ENCODE assay signal across 18 mouse cellular contexts in the genomic region with DNA sequence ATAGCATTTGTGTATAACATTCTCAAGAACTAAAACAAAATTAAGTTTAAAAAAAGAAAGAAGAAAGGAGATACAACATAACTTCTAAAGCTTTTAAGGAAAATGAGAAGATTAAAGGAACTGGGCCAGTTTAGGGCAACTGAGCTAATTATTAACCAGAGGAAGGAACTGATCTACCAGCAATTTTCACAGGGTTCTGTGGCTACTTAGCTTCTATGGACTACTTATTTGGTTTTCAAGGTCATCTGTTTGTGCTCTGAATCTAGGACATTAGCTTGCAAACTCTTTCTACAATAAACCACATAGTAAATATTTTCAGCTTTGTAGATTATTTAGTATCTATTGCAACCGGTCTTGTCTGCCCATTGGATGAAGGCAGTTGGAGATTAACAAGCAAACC.
"Had no signal": no experiment of that assay in that cellular context is flagged by ENCODE, and none has a peak within 500 bp of the region (broad histone marks: within the 10 kb centered on the region; RNA-seq: fewer than 3 reads in every experiment).

No protein-coding gene starts in this region.

- H3K9me3 ChIP-seq: midbrain, embryonic 10.5 days; midbrain, embryonic 12.5 days; neural tube, embryonic 13.5 days; neural tube, embryonic 15.5 days had no signal

- H3K36me3 ChIP-seq: midbrain, embryonic 10.5 days had no signal

- H3K27ac ChIP-seq: midbrain, embryonic 10.5 days; midbrain, embryonic 12.5 days; neural tube, embryonic 13.5 days; neural tube, embryonic 15.5 days had no signal

- H3K27me3 ChIP-seq: midbrain, embryonic 12.5 days; neural tube, embryonic 13.5 days; neural tube, embryonic 15.5 days had no signal

- H3K4me3 ChIP-seq: midbrain, embryonic 10.5 days; midbrain, embryonic 12.5 days; myocyte; neural tube, embryonic 13.5 days; neural tube, embryonic 15.5 days had no signal

- DNase-seq: lung, embryonic 14.5 days; lung, postnatal 10 days; lung, postnatal 4 days; midbrain, embryonic 14.5 days; retina, postnatal 1 day; right cerebral cortex, adult 18-20 months; right cerebral cortex, postnatal 25 days; right cerebral cortex, postnatal 4 days; spleen, adult 18-20 months; thymus, adult 18-20 months; thymus, postnatal 14 days; thymus, postnatal 36 days had no signal

- H3K9ac ChIP-seq: lung, embryonic 14.5 days; midbrain, embryonic 12.5 days; neural tube, embryonic 13.5 days; neural tube, embryonic 15.5 days had no signal

- ATAC-seq: midbrain, embryonic 16.5 days had no signal

- H3K4me2 ChIP-seq: lung, embryonic 14.5 days; midbrain, embryonic 12.5 days; neural tube, embryonic 13.5 days; neural tube, embryonic 15.5 days had no signal

- H3K4me1 ChIP-seq: midbrain, embryonic 10.5 days; midbrain, embryonic 12.5 days; neural tube, embryonic 13.5 days; neural tube, embryonic 15.5 days had no signal
